Mouse (Mus musculus) embryo, embryonic 11.5 days (tissue): Measurements from ENCODE around the gene Mcm2.
A peak's percentile ranks its signal among the peaks of the same experiment; 100 is the strongest.

Experiments used
- DNase-seq: peaks from one replicate; pipeline ENCODE4 v3.0.0-alpha.2; 2012; ENCODE audit warnings: low read depth, low spot score

The Mcm2 gene

GRCm38 (mm10) chr6:88890832-88891231 is 7.7 kb downstream of the Mcm2 start:
- no peak for DNase-seq

DNA sequence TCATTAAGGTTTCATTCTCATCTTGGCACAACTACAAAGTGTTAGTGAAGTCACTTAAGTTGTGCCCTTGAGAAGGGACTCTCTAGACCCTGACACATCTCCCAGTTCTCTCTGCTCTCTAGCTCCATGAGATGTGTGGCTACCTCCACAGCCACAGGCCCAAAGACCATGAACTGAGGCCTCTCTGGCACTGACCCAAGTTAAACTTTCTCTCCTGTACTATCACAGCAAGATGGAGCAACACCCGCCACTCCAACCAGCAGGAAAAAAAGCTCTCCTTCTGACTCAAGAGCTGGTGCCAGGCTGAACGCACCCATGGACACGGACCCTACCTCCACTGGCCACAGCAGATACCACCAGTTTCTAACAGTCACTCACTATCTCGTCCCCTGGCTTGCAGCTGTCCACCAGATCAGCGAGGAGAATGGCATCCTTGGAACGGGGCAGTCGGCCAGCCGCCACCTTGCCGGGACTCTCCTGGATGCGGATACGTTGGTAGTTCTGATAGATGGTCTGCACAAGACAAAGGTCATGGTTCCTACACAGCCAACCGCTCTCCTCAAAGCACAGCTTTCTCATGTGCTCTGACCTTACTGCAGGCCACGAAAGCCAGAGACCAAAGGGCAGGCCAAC is 9.1 kb downstream of the Mcm2 start:
- no peak for DNase-seq

GRCm38 (mm10) chr6:88886417-88886967 is 12.1 kb downstream of the Mcm2 start:
- no peak for DNase-seq

DNA sequence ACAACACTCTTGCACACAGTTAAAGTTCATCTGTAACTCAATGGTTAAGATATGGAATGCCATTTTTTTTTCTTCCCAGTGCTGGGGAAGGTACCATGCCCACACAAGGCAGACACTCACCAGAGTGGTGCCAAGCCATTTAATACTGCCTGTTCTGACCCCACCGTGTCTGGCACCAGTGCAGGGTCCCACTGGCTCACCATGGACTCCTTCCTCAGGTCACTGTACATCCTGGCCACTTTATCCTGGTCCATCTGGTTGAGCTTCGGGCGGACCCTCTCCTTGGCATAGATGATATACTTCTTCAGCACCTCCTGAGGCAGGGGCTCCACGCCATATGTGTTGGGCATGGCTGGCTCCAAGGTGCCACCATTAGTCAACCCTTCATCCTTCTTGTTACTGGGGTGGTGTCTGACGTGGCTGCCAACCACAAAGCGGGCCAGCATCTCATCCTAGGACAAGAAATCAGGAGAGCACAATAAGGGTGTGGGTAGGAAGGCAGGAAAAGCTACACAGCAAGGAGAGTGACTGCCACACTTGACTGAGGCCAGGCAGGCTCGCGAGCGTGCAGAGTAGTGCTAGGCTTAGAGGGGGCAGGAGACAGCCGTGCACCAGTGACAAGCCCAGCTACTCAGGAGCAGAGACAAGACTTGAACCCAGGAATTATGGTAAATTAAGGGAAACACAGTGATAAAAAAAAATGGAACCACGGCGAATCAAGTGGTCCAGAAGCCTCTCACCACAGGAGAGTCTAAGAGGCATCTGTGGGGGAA is 12.8 kb downstream of the Mcm2 start:
- DNase-seq: no peak

GRCm38 (mm10) chr6:88884690-88885089 is 13.9 kb downstream of the Mcm2 start:
- DNase-seq: no peak

GRCm38 (mm10) chr6:88884195-88884594 is 14.4 kb downstream of the Mcm2 start:
- DNase-seq: no peak

DNA sequence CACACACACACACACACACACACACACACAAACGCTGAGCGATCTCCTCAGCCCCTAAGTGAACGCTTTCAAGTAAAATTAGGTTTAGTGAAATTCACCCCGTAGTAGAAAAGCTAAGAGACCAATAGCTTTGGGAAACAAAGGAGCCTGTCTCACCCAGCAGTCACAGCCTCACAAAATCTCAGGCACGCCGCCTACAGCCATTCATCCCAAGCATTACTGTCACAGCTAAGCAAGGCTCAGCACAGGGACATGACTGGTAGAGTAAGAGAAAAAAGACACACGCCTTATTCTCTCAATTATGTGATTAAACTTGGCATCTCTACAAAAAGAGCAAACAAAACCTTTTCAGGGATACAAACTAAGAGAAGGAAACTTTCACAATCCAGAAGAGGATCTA is 17.2 kb downstream of the Mcm2 start:
- no peak for DNase-seq

DNA sequence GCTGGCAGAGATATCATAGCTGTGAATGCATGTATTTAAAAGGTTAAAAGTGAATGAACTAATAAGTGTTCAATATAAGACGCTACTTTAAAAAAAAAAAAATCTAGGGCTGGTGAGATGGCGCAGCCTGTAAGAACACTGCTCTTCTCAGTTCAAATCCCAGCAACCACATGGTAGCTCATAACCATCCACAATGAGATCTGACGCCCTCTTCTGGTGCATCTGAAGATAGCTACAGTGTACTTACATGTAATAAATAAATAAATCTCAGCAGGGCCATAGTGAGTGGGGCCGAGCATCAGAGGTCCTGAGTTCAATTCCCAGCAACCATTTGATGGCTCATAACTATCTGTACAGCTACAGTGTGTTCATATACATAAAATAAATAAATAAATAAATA is 19.1 kb downstream of the Mcm2 start:
- no peak for DNase-seq

DNA sequence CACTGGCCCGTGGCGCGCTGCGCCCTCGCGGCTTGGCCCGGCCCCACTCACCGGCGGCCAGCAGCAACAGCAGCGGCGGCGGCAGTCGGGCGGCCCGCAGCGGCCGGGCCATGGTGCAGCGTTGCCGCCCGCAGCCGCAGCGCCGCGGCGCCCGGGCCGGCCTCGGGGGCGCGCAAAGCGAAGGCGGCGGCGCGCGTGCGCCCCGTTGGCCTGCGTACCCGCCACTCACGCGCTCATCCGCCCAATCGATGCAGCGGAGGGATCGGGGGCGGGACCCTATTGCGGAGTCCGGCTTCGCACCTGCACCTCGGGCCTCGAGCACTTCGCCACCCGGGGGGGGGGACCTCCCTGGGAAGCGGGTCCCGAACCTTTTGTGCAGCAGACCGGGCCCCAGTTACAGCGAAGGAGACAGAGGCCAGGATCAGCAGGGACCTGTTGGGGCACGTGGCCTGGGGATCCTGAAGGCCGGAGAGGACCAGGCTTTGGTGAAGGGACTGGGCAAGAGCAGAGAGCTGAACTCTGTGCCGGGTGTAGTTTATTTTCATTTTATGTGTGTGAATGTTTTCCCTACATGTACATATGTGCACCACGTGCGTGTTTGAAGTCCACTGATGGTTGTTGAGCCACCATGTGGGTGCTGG is 23.6 kb downstream of the Mcm2 start, which contains the start of gene Podxl2:
Gene Podxl2, minus strand, starts transcription at position 177 of the 641 bp plus-strand sequence.
- DNase-seq: peak; percentile 61

GRCm38 (mm10) chr6:88873965-88874867 is 24.4 kb downstream of the Mcm2 start:
- DNase-seq: no peak

DNA sequence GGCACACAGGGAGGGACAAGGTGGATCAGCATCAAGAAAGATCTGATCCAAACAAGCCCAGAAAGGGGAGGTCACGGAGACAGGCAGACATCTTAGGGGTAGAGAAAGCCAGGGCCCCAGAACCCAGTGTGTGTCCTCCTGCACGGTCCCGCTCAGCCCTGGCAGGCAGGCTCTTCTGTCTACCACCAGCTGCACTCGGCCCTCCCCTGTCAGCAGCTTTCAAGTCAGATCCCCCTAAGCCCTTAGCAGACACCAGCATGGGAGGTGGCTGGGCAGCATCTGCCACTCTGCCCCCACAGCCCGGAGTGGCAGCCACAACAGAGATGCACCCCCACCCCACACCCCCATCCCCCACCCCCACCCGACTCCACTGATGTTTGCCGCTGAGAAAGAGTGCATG is 25.8 kb downstream of the Mcm2 start:
- no peak for DNase-seq

- no peak for DNase-seq
Measured at GRCm38 (mm10) chr6:88871546-88871945, 27.0 kb downstream of the Mcm2 start.

DNA sequence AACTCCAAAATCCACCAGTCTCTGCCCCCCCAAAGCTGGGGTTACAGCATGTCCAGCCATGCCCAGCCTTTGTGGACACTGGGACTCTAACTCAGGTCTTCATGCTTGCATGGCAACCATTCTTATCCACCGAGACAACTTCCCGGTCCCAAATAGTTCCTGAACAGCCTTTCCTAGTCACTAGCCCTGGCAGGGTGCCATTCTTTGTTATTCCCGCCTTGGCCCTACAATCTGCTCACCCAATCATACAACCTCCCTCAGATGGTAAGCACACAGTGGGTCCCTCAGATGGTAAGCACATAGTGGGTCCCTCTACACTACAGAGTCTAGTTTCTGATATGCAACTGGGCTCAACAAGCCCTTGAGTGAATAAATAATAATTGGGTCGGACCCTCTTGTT is 28.0 kb downstream of the Mcm2 start:
- DNase-seq: no peak

DNA sequence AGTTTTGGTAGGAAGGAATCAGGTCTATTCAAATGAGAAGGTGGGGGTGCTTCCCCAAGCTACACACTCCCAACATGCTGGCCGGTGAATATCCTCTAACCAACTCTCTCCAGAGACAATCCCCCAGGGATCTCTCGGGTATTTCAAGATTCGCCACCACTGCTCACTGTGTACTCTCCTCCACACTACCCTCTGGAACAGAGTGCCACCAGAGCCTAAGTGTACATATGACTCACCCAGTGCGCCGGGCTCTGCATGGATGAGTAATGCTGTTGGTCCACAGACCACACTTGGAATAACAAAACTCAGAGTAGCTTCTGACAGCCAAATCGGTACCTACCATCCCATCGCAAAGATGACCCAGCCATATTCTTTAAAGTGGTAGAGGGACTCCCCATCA is 29.1 kb downstream of the Mcm2 start:
- no peak for DNase-seq

GRCm38 (mm10) chr6:88865704-88866103 is 32.9 kb downstream of the Mcm2 start:
- no peak for DNase-seq

- no peak for DNase-seq
Measured at GRCm38 (mm10) chr6:88860914-88861313, 37.7 kb downstream of the Mcm2 start.

- no peak for DNase-seq
Measured at GRCm38 (mm10) chr6:88858341-88858740, 40.2 kb downstream of the Mcm2 start.

DNA sequence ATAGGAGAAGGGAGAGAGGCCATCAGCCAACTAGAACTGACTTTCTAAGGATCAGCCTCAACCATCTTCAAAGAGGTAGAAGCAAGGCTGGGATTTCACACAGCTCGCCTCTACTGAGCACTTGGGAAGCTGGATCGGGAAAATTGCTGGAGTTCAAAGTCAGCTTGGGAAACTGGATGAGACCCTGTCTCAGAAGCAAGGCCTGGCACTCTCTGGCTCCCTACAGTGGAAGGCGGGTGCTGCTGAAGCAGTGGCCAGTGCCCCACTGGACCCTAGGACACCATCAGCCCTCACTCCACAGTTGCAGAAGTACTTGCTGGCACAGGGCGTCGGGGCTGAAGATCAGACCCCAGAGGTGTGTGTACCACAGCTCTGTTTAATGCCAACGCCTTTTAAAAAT is 40.8 kb downstream of the Mcm2 start:
- DNase-seq: no peak

DNA sequence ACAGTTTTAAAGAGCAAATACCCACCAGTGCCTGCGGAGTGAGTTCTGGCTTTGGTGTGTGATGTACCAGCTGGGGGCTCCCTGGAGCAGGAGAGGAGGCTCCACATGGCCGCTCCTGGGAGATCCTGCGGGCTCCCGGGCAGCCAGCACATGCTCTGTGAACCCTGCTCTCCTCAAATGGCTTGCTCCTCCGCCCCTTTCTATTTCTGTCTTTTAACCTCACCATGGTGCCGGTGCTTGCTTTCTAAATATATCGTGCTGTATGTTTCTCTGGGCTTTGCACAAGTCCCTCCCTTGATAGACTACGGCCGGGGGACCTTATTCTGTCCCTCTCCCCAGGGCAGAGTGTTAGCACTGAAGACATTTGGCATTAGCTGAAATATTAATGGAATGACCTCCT is 41.3 kb downstream of the Mcm2 start:
- DNase-seq: no peak

DNA sequence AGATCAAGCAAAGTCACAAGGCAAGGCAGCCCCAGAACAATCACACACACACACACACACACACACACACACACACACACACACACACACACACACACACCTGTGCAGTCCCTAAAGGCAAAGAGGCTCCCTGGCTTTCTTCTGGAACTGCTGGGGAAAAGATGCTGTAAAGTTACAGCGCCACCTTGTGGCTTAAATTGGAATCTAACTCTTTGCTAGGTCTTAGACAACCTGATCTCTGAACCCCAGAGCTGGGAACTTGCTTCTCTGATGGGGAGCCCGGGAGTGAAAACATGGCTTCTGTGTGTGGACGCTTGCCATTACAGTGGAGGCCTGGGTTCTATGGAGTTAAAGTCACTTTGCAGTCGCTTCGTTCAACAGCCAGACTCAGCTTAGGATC is 42.9 kb downstream of the Mcm2 start:
- DNase-seq: peak; percentile 67

DNA sequence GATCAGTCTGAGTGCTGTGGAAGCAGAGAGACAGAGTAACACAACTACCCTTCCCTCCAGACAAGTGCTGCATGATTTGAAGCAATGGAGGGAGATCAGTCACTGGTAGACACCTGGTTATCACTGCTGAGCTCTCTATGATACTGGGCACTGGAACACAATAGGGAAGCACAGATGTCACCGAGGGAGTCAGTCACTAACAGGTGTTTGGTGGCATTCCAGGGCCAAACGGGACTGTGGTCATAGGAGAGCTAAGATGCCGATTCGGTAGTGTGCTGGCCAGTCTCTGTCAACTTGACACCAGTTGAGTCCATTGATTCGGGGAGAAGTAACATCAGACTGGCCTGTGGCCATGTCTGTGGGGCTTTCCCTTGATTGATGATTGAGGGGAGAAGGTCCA is 44.1 kb downstream of the Mcm2 start:
- DNase-seq: no peak

- DNase-seq: no peak
Measured at GRCm38 (mm10) chr6:88850034-88850433, 48.5 kb downstream of the Mcm2 start.
